Mouse (Mus musculus) MEL (cell line): ENCODE data around the gene Arrb1. TPM values are rescaled to one million over a fixed set of nuclear protein-coding genes. Genes with fewer than 3 reads are reported as not detected.

Experiments
- DNase-seq: peaks from one replicate; pipeline ENCODE4 v3.0.0; 2011; ENCODE audit warnings: low read depth, low spot score
- H3K27ac ChIP-seq: 2 replicates; pipeline ENCODE4 v1.5.1; 2012; ENCODE audit warnings: low read depth, mild to moderate bottlenecking, control low read depth, low read length, moderate library complexity; ENCODE audit not compliant: control insufficient read depth
- H3K27me3 ChIP-seq, 2 experiments: fragments of 150-350 bp in 1 of 2; sonication (generic) in 1 of 2; 2 replicates each; pipeline ENCODE4 v1.6.1; 2012; ENCODE audit warnings: low read length in 2 of 2, mild to moderate bottlenecking in 2 of 2, improper control_type of control experiment in 1 of 2, moderate library complexity in 1 of 2; ENCODE audit not compliant: insufficient read depth in 2 of 2, control insufficient read depth in 1 of 2
- H3K36me3 ChIP-seq, 2 experiments: 2 replicates each; pipeline ENCODE4 v1.6.1; 2012 to 2014; ENCODE audit warnings: low read length in 2 of 2, improper control_type of control experiment in 1 of 2, inconsistent platforms in 1 of 2, mild to moderate bottlenecking in 1 of 2; ENCODE audit not compliant: insufficient read depth in 2 of 2, control insufficient read depth in 1 of 2
- H3K4me1 ChIP-seq, 2 experiments: fragments of 150-350 bp in 1 of 2; sonication (generic) in 1 of 2; 2 replicates each; pipeline ENCODE4 v1.6.1; 2012; ENCODE audit warnings: low read length in 2 of 2, improper control_type of control experiment in 1 of 2, mild to moderate bottlenecking in 1 of 2; ENCODE audit not compliant: insufficient read depth in 2 of 2, control insufficient read depth in 1 of 2
- H3K4me3 ChIP-seq, 2 experiments: fragments of 150-350 bp in 1 of 2; sonication (generic) in 1 of 2; 2 replicates each; pipeline ENCODE4 v1.5.1; 2012; ENCODE audit warnings: low read depth in 2 of 2, low read length in 2 of 2, mild to moderate bottlenecking in 2 of 2, moderate library complexity in 2 of 2, control low read depth in 1 of 2, improper control_type of control experiment in 1 of 2; ENCODE audit not compliant: control insufficient read depth in 1 of 2, insufficient read depth in 1 of 2
- H3K79me2 ChIP-seq: 2 replicates; pipeline ENCODE4 v1.6.1; 2012; ENCODE audit warnings: mild to moderate bottlenecking, low read length, moderate library complexity; ENCODE audit not compliant: control insufficient read depth, poor library complexity, insufficient read depth
- H3K9ac ChIP-seq: 2 replicates; pipeline ENCODE4 v1.6.1; 2012; ENCODE audit warnings: low read depth, mild to moderate bottlenecking, control low read depth, low read length, moderate library complexity; ENCODE audit not compliant: control insufficient read depth, poor library complexity, severe bottlenecking
- H3K9me3 ChIP-seq: fragments of 150-350 bp; sonication (generic); replicated peaks from 2 replicates; pipeline ENCODE4 v1.6.1; 2012; ENCODE audit warnings: mild to moderate bottlenecking, low read length, improper control_type of control experiment, moderate library complexity; ENCODE audit not compliant: insufficient read depth
- HCFC1 ChIP-seq: IDR thresholded peaks from 2 replicates; pipeline ENCODE4 v1.6.1; 2012; ENCODE audit warnings: low read depth, mild to moderate bottlenecking, inconsistent platforms, low read length, improper control_type of control experiment, moderate library complexity
- MAFK ChIP-seq: IDR thresholded peaks from 2 replicates; pipeline ENCODE4 v1.6.1; 2011; ENCODE audit warnings: low read depth, mild to moderate bottlenecking, low read length, improper control_type of control experiment, borderline replicate concordance
- MAX ChIP-seq: IDR thresholded peaks from 2 replicates; pipeline ENCODE4 v1.6.1; 2011; ENCODE audit warnings: low read length, improper control_type of control experiment
- MAZ ChIP-seq: IDR thresholded peaks from 2 replicates; pipeline ENCODE4 v1.6.1; 2012; ENCODE audit warnings: low read depth, mild to moderate bottlenecking, inconsistent platforms, low read length, improper control_type of control experiment
- MXI1 ChIP-seq: IDR thresholded peaks from 2 replicates; pipeline ENCODE4 v1.6.1; 2011; ENCODE audit warnings: mild to moderate bottlenecking, low read depth, low read length, improper control_type of control experiment
- MYB ChIP-seq: IDR thresholded peaks from 2 replicates; pipeline ENCODE4 v1.6.1; 2011; ENCODE audit warnings: mild to moderate bottlenecking, low read depth, low read length, improper control_type of control experiment
- MYC ChIP-seq: IDR thresholded peaks from 2 replicates; pipeline ENCODE4 v1.6.1; 2011; ENCODE audit warnings: low read depth, mild to moderate bottlenecking, low read length, improper control_type of control experiment, moderate library complexity
- NRF1 ChIP-seq: IDR thresholded peaks from 2 replicates; pipeline ENCODE4 v1.6.1; 2014; ENCODE audit warnings: low read depth, mild to moderate bottlenecking, inconsistent platforms, low read length, improper control_type of control experiment, moderate library complexity; ENCODE audit not compliant: poor library complexity, insufficient read depth, severe bottlenecking
- POLR2A ChIP-seq, 2 experiments: IDR thresholded peaks; 2 replicates each; pipeline ENCODE4 v1.6.1; 2011 to 2012; ENCODE audit warnings: low read length in 2 of 2, mild to moderate bottlenecking in 2 of 2, control low read depth in 1 of 2, improper control_type of control experiment in 1 of 2, low read depth in 1 of 2, moderate library complexity in 1 of 2; ENCODE audit not compliant: control insufficient read depth in 1 of 2, insufficient read depth in 1 of 2, poor library complexity in 1 of 2
- POLR2AphosphoS5 ChIP-seq: IDR thresholded peaks from 2 replicates; pipeline ENCODE4 v1.6.1; 2012; ENCODE audit warnings: low read depth, borderline replicate concordance, mild to moderate bottlenecking, inconsistent platforms, low read length, moderate library complexity, mixed read lengths
- SMC3 ChIP-seq: IDR thresholded peaks from 2 replicates; pipeline ENCODE4 v1.6.1; 2011; ENCODE audit warnings: low read depth, low read length, improper control_type of control experiment
- TBP ChIP-seq: IDR thresholded peaks from 2 replicates; pipeline ENCODE4 v1.8.0; 2011; ENCODE audit warnings: low read depth, low read length, improper control_type of control experiment
- polyA plus RNA-seq, 2 experiments: library from polyadenylated mRNA; stranded (reverse) in 1 of 2; unstranded in 1 of 2; fragments of >175 nt in 1 of 2; fragments of >200 nt in 1 of 2; gene quantifications; 2 replicates each; pipeline versions ENCODE4 v1.2.1 to v1.2.4; 2012; ENCODE audit warnings: low replicate concordance in 2 of 2, low read depth in 1 of 2; ENCODE audit not compliant: insufficient read length in 2 of 2, insufficient read depth in 1 of 2, missing spikeins in 1 of 2
- total RNA-seq: library from RNA; depleted of rRNA; stranded (reverse); fragments of 300-350 nt; gene quantifications from 2 replicates; pipeline ENCODE4 v1.2.3, GENCODE M21; 2012; rRNA removed

The Arrb1 gene
- total and polyA plus RNA-seq, 3 experiments: 27.0 to 67.7 (median 62.7) TPM

- TF ChIP-seq MAFK (no peak), POLR2AphosphoS5 (no peak), POLR2A (IDR thresholded peaks at IDR 0.05; ENCODE audit: control insufficient read depth in 1 of 2, insufficient read depth in 1 of 2, low read depth in 1 of 2, low read length in 2 of 2, poor library complexity in 1 of 2) (no peak), HCFC1 (no peak), NRF1 (no peak), SMC3 (no peak), MAX (no peak), MYC (no peak), MAZ (no peak), MYB (no peak), MXI1 (no peak), TBP (no peak)
- no peaks in the 10 kb centered on the region for H3K79me2 ChIP-seq
- no peak overlapping the region for H3K9ac ChIP-seq
Measured at GRCm38 (mm10) chr7:99654244-99654643, 119.0 kb downstream of the Arrb1 start.

More at GRCm38 (mm10) chr7:99654244-99654643, 119.0 kb downstream of the Arrb1 start:
- Histone ChIP-seq H3K27ac (no peak overlapping the region), H3K36me3 (no peaks in the 10 kb centered on the region), H3K27me3 (peaks cover 2 to 5% of the 10 kb centered on the region in 2 experiments), H3K4me3 (no peak overlapping the region), H3K9me3 (no peaks in the 10 kb centered on the region), H3K4me1 (peaks cover 0 to 2% of the 10 kb centered on the region in 2 experiments; a peak in 1 of 4 replicates)
- DNase-seq: no peak

Other genes with a start within 250 kb of the Arrb1 start
- not detected in 2 replicates for gene Serpinh1, start 182.2 kb upstream of the Arrb1 start, total RNA-seq
- not detected for gene Serpinh1, start 182.2 kb upstream of the Arrb1 start, polyA plus RNA-seq
- gene Gdpd5, start 154.1 kb upstream of the Arrb1 start, total RNA-seq: 0.15 and 0.23 TPM in 2 replicates
- under 1 TPM in 1 of 2 experiments, not detected in 1; 0.26 TPM for gene Gdpd5, start 154.1 kb upstream of the Arrb1 start, polyA plus RNA-seq
- gene Klhl35, start 69.5 kb upstream of the Arrb1 start, total RNA-seq: not detected in 2 replicates
- under 1 TPM in 1 of 2 experiments, not detected in 1; 0.04 TPM for gene Klhl35, start 69.5 kb upstream of the Arrb1 start, polyA plus RNA-seq
- gene Rps3, start 51.7 kb upstream of the Arrb1 start, total RNA-seq: 2,066 and 2,287 TPM in 2 replicates
- 1,000 to 10,000 TPM in 1 of 2 experiments, 100 to 1,000 TPM in 1; 157 to 1,899 TPM for gene Rps3, start 51.7 kb upstream of the Arrb1 start, polyA plus RNA-seq
- not detected in 2 replicates for gene Tpbgl, start 91.6 kb downstream of the Arrb1 start, total RNA-seq
- gene Tpbgl, start 91.6 kb downstream of the Arrb1 start, polyA plus RNA-seq: not detected
- gene Slco2b1, start 175.9 kb downstream of the Arrb1 start, total RNA-seq: not detected in 2 replicates
- under 1 TPM in 1 of 2 experiments, not detected in 1; 0.06 TPM for gene Slco2b1, start 175.9 kb downstream of the Arrb1 start, polyA plus RNA-seq
- gene Olfr520, start 194.8 kb downstream of the Arrb1 start, total RNA-seq: not detected in 2 replicates
- gene Olfr520, start 194.8 kb downstream of the Arrb1 start, polyA plus RNA-seq: not detected
- not detected in 2 replicates for gene Olfr521, start 228.0 kb downstream of the Arrb1 start, total RNA-seq
- gene Olfr521, start 228.0 kb downstream of the Arrb1 start, polyA plus RNA-seq: not detected